Mouse (Mus musculus) ES-Bruce4 (cell line): ENCODE measurements at regions not wholly inside any gene's neighbourhood (a gene's known extent, or its start where the extent isn't known, plus 50 kb on each side); places are given as distances from the start of the nearest gene placed in this dataset.

Source experiments
- CTCF ChIP-seq: IDR thresholded peaks from one replicate; pipeline ENCODE4 v1.8.1; 2011; ENCODE audit warnings: low read depth, low read length
- POLR2A ChIP-seq: IDR thresholded peaks from one replicate; pipeline ENCODE4 v1.8.1; 2011; ENCODE audit warnings: low read length; ENCODE audit not compliant: insufficient read depth

GRCm38 (mm10) chrX:166666304-166666703, 80.8 kb upstream of the Egfl6 start:
- TF ChIP-seq CTCF (no peak), POLR2A (no peak)
